Mouse (Mus musculus): Measurements from ENCODE around the gene C130050O18Rik. TPM values are rescaled to one million over a fixed set of nuclear protein-coding genes. Genes with fewer than 3 reads are reported as not detected.
A peak's percentile ranks its signal among the peaks of the same experiment; 100 is the strongest.
"Not testable (repeated sequence)": the region's sequence is repeated elsewhere in the genome, so short reads cannot be mapped to it uniquely, and the experiment has no call there.

Gene C130050O18Rik
- total RNA-seq, 2 experiments from 2014 or later, result 0.81 to 0.91 TPM

DNA sequence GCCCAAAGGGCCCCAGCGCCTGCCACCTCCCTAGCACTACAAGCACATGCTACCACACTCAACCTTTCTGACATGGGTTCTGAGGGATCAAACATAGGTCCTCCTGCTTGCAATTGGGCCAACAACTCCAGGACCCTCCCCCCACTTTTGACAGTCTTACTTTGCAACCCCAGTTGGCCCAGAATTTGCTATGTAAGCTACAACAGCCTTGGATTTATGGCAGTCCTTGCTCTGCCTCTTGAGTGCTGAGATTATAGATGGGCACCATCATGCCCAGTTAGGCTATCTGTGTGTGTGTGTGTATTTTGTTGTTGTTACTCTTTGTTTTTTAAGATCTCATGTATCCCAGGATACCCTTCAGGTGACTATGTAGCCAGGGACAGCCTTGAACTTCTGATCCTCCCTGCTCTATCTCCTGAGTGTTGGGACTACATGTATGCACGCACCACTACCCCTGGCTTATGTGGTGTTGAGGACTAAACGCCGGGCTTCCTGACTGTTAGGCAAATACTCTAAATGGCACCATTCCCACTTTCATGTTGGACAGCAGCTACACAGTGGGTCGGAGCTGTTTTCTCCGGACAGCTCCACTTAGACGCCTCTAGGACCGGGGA lies 25.2 kb upstream of the C130050O18Rik start:
- DNase-seq, result no peak

DNA sequence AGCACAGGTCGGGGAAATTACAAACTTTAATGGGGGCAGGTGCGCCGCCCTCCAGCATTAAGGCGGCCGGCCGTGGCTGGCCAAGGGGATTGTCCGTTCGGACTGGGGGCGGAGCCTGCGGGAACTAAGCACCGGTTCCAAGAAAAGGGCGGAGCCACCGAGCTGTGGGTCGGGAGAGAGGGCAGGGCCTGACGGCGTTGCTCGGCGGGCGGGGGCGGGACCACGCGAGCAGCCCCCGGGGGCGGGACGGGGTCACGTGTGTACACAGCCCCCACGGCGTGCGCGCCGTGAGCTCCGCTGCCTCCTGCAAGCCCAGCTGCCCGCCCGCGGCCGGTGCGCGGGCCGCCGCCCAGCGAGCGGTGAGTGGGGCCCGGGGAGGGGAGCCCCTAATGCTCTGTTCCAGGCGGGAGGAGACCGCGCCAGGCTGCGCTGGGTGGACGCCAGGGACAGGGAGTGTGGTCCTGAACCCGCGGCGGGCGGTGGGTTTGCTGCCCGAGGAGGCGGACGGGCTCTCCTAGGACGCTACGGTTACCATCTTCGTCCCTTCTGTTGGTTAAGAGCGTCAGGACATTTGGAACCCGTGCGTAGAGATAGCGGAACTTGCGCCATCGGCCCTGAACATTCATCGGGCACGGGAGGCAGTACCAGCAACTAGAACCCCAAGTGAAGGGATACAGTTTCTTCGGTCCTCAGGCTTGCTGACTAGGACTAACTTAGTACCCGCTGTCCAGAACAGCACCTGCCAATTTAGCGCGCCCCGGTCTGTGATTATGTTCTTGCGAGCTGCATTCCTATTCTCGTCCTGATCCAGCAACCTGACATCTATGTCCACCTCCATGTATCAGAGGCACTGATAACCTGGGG lies 24.5 kb upstream of the C130050O18Rik start:
- DNase-seq, result peak; percentile 98

DNA sequence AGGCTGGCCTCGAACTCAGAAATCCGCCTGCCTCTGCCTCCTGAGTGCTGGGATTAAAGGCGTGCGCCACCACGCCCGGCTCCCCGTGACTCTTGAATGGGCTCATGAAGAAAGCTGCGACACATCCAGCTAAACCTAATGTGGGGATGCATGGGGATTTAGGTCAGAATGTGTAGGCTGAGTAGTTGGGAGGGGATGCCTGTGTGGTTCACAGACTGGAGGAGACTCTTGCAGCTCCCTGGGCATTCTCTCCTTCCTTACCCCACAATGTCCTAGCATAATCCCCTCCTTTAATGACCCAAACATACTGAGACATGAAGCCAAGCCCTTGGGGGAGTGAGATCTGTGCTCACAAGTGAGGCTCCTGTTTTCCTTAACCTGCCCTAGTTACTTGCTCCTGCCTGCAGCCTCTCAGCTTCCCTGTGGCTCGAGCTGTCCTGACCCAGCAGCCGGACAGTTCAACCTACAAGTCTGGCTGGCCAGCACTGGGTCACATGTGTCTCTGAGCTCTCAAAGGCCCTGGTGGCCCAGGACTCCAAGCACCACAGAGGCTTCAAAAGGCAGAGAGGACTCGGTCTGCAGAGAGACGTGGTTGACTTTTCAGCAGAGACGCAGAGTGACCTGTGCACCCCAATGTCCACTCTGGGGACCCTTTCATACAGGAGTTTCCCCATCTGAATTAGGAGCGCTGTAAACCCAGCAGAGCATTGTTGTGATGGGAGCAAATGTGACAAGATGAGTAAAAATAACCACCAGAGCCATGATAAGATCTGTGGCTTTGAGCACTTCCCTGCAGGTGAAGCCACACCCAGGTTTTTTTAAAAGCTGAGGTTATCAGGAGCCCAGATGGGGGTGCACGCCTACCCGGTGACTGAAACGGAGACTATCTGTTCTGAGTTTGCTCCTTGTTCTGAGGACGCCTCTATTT lies 23.2 kb upstream of the C130050O18Rik start:
- DNase-seq, result peak; percentile 50

DNA sequence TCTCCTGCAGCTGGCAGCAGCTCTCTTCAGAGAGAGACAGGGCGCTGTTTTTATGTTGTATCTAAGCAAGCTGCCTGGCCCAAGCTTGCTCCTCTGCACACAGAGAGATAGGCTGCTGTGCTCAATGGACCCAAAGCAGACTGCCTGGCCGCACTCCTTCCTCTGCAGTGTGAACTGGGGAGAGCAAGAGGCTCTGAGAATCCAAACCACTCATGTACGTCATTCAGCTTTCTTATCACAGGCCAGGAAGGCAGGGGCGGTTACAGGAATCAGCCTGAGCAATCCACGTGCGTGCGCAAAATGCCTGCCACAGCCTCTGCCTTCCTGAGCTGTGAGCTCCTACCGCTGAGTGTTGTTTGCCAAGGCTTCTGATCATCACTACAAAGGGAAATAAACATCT lies 22.3 kb upstream of the C130050O18Rik start:
- DNase-seq, result peak; percentile 43

DNA sequence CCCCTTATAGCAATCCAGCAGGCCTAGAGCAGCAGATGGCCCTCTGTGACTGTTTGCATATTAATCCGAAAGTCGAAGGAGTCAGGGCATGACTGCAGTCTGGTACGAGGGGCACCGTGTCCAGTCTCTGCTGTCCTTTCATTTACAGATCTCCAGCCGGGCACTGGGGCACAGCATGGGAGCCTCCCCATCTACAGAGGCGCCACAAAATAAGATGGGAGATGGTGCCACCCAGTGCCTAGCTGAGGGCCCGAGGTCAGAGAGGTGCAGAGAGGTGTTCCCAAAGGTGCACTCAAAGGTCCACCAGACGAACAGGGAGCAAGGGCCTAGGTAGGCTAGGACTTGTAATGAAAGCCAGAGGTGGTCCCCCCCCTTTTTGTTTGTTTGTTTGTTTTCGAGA lies 21.8 kb upstream of the C130050O18Rik start:
- DNase-seq, result no peak

DNA sequence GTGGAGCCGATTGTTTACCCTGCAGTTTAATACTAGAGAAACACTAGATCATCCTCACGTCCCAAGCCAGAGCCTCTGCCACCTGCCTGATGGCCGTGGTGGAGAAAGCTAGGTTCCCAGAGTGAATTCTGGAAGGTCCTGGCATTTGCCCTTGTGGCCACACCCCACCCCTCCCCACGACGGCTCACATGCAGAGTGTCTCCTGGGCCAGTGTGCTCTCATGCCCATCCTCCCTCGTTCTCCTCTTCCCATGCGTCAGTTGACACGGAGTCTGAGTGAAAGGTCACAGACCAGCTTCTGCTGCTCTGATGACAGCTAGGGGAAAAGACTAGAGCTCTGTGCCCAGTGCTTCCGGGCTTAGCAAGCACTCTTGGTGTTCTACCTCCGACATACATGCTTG lies 20.5 kb upstream of the C130050O18Rik start:
- peak; percentile 71 for DNase-seq

DNA sequence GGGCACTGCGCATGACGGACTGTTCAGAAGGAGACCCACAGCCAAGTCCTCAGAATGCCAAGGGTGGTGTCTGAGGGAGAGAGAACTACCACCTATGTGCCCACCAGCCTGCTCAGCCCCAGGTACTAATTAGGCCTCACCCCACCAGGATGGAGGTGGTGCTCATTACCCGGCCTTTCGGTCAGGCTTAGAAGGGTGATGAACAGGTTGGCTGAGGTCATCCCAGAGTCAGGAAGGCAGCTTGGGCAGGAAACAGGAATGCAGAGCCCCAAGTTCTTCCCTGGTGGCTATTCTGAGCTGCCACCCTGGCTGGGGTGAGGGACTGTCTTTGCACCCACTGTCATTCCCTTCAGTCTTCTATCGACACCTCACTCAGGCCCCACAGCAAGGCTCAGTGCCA lies 19.0 kb upstream of the C130050O18Rik start:
- no peak for DNase-seq

DNA sequence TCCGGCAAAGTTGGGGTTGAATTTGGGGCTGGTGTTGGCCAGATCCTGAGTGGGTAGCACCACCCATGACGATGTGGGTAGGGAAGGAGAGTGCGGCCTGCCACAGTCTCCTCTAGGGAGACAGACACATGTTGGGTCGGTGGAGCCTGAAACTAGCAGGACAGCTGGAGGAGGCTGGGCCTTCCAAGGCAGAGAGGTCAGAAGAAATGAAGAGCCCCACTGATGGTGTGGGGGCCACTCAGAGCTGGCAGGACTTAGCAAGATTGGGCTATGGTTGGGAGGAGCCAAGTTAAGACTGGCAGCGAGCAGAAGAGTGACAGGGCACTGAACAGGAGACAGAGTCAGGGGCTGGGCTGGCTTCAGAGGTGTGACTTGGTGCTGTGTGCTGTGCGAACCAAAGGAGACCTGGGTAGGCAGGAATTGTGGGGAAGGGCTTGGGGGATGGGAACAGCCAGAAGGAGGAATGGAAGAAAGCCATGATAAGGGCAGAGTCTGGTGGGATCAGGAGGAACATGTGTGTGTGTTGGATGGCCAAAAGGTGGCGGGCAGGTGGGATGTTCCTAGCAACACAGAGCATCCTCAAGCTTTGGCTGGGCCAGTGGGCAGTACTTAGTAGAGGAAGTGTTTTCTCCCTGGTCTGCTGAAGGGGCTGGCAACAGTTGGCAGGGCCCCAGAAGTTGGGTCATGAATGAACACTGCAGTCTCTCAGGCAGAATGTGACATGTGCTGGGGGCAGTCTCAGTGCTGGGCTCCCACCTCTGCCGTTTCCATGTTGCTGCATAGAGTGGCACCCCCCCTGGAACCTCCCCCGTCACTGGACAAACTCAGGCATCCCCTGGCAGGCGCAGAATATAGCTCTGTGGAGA lies 17.5 kb upstream of the C130050O18Rik start:
- no peak for DNase-seq

DNA sequence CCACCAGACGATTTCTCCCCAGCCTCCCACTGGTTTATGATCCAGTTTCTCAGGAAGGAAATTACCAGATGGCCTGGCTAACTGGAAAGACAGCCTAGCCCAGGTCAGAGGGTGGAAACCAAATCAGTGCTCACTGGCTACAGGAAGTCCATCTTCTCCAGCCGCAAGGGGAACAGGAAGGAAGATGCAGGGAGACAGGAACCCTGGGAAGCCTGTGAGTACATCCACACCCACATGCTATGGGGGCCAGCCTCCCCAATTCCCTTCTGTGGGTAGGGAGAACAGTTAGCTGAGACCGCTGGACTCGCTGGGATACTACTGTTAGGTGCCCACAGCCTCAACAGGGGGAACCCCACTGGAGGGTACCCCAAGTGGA lies 16.9 kb upstream of the C130050O18Rik start:
- DNase-seq, result no peak

DNA sequence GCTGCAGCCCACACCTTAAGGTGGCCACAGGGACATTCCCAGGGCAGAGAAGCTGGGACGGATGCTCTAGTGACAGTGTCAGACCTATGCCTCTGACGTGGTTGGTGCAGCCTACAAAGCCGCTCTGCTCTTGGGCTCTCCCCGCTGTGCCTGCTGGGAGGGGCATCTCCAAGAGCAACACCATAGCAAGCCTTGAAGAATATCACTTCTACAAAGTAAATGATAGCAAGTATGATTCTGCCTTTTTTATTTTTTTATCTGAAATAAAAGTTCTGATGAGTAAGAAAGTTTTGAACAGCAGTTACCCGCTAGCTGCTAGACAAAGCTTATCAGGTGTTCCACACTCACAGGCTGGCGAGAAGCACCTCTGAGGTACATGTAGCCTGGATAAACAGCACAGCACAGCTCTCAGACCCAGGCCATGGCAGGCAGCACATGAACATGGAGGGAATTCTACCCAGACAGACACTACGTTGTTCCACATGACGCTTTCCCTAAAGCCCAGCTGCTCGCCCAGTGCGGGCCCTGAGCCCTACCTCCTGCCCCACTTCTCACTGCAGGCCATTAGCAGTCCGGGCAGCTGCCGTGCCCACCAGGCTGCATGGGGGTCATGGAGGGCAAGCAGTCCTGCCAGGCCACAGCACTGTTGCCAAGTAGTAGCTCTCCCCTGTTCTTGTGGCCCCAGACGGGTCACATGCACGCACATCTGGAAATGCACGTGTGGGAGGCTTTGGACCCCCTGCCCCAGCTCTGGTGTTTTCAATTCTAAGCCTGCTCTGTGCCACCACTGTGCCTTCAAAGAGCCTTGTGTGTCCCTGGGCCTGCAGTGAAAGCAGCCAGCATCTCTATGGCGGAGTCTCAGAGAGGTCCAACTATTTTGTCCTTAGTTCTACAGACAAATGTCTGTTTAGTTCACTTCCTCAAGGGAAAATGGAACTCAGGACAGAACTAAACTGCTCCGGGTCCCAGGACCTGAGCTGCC lies 16.1 kb upstream of the C130050O18Rik start:
- no peak for DNase-seq

DNA sequence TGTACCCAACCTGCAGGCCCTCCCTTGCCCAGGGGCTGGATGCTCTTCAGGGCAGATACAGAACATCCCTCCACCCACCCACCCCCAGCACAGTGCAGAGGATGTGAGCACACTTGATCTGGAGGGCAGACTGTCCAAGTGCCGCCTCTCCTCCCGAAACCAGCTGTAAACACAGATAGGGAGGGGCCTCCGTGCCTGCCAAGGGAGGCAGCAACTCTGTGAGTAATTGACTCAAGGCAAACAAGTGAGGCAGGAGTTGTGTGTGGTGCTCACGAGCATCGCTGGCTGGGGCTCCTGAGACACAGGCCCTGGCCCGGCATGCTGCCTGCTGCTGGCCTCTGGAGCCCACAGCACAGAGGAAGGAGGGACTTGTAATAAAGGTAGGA lies 15.4 kb upstream of the C130050O18Rik start:
- DNase-seq, result peak; percentile 79

DNA sequence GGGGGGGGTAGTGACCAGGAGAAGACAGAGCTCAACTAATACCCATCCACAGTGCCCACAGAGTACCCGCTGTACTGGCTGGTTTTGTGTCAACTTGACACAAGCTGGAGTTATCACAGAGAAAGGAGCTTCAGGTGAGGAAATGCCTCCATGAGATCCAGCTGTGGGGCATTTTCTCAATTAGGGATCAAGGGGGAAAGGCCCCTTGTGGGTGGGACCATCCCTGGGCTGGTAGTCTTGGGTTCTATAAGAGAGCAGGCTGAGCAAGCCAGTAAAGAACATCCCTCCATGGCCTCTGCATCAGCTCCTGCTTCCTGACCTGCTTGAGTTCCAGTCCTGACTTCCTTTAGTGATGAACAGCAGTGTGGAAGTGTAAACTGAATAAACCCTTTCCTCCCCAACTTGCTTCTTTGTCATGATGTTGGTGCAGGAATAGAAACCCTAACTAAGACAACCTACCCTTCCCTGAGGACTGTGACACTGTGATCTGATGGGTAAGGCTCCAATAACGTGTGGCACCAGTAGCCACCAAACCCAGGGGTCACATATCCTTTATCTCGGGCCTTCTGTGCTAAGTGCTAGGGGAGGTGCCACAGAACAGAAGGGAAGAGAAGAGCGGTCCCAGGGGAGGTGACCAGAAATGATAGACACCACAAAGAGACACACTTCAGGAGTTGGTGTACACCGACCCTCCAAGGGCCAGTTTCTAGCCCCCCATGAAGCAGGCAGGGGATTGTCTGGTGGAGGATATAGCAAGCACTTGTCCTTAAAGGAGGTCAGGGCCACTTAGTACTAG lies 14.6 kb upstream of the C130050O18Rik start:
- DNase-seq, result not testable (repeated sequence)

DNA sequence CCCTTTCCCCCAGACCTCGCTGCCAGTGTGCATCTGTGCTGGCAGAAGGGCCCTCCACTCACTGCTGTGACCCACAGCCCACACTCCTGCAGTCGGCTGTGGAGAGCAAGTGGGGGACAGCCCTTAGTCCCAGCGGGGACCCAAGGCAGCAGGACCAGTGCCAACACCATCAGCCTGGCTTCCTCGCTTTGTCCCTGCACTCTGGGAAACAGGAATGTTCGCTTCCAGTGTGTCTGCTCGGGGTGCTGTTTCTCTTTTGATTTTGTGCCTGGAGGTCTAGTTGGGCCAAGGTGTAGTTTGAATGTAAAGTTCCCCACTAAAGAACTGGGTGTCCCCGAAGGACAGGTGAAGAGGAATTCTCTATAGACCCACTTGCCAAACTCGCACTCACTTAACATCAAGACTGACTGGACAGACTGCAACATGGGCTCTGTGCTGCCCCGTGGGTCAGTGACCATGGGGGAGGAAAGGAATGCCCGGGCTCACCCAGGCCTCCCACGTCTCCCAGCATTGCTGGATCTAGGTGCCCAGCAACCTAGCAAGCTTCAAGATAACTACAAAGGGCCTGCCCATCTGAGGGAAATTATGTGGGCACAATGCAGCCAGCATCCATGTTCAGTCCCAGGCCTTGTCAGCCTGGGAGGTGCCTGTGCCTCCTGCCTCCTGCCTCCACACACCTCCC lies 13.6 kb upstream of the C130050O18Rik start:
- DNase-seq, result no peak

DNA sequence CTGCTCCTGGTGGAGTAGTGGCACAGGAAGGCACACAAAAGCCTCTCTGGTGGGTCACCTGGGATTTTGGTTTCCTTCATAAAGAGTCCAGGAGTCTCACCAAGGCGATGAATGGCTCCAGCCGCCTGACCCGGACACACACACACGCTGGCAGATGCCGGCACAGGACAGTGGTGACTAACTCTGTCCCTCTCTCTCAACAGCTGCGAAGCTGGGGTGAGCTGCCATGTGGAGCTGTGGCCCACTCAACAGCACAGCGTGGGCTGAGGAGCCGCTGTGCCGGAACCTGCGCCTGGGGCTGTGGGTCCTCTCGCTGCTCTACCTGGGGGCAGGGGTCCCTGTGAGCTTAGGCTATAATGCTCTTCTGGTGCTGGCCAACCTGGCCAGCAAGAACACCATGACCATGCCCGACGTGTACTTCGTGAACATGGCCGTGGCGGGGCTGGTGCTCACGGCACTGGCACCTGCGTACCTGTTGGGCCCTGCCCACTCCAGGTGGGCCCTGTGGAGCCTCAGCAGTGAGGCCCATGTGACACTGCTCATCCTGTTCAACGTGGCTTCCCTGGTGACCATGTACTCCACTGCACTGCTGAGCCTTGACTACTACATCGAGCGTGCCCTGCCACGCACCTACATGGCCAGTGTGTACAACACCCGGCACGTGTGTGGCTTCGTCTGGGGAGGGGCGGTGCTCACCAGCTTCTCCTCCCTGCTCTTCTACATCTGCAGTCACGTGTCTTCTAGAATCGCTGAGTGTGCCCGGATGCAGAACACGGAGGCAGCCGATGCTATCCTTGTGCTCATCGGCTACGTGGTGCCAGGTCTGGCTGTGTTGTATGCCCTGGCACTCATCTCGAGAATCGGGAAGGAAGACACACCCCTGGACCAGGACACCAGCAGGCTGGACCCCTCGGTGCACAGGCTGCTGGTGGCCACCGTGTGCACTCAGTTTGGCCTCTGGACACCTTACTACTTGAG lies 12.6 kb upstream of the C130050O18Rik start:
- DNase-seq, result no peak

DNA sequence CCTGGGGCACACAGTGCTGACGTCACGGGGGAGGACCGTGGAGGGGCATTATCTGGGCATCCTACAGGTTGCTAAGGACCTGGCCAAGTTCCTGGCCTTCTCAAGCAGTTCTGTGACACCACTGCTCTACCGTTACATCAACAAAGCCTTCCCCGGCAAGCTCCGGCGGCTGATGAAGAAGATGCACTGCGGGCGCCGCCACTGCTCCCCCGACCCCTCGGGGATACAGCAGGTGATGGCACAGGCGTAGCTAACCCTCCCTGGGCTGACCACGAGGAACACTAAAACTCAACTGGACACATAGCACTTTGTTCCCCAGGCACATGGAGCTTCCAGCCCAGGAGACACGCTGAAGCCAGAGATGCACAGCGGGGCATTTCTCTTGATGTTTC lies 11.9 kb upstream of the C130050O18Rik start:
- DNase-seq, result no peak

DNA sequence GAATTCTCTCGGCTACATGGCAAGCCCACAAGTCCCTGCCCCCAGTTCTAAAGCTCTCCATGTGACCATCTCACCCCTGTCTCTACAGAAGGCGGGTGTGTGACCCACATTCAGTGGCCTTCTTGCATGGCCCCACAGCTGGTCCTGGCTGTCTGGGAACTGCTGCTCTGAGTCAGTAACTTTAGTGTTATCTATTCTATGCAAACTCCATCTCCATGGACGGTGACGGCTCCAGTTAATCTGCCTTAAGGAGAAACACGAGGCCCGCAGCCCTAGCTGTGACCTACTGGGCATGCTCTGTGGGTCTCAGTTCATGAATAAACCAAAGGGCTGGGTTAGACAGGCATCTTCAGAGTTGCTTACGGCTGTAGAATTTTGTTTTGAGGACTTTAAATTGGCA lies 10.7 kb upstream of the C130050O18Rik start:
- DNase-seq, result no peak

DNA sequence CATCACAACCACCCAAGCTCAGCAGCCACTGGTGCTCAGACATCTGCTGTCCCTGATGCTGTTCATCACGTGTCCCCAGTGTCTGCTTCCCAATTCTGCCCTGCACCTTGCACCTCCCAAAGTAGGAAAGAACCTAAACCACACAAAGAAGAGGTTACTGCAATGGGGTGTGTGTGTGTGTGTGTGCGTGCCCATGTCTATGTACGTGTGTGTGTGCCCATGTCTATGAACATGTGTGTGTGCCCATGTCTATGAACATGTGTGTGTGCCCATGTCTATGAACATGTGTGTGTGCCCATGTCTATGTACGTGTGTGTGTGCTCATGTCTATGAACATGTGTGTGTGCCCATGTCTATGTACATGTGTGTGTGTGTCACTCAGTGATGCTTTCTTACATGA lies 9.6 kb upstream of the C130050O18Rik start:
- DNase-seq, result no peak
